Mouse (Mus musculus) heart, adult 2 months (tissue): ENCODE results near the gene C2cd2.

Experiments used
- CTCF ChIP-seq: fragments of 200-600 bp; IDR thresholded peaks from 2 replicates; pipeline ENCODE4 v1.8.1; 2022; ENCODE audit warnings: antibody characterized with exemption, mild to moderate bottlenecking, moderate library complexity
- EP300 ChIP-seq: fragments of 200-500 bp; IDR thresholded peaks from 2 replicates; pipeline ENCODE4 v1.6.1; 2011; ENCODE audit warnings: low read depth, low read length, control low read depth; ENCODE audit not compliant: insufficient read depth

DNA sequence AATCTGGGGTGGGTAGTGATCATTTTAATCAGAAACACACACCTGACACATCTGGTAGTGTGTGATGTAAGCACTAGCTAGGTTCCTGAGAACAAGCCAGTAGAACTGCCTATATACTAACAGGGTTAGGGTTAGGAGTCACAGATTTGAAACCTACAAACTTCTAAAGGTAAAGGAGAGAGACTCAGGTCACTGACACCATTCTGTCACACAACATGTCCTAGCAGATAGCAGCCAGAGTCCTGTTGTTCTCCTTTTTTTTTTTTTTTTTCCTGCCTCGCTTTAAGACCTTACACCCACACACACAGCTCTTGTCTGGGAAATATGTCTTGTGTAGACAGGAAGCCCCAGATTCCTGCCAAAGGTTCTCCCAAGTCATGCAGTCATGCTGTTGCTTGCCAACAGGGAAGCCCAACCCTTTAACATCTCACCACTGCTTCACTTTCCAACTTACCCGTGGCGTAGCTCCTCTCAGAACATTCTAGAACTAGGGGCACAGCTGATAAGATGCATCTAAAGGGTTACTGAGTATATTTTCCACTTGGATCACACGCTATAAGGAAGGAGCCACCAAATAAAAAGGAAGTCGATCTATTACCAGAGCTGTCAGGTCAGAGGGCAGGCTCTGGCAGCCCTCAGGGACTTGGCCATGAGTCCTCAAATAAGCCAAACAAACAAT lies 64.9 kb downstream of the C2cd2 start:
- TF ChIP-seq CTCF (no peak), EP300 (peak; percentile 97)
